ENCODE assay signal across 8 mouse cellular contexts in the genomic region with DNA sequence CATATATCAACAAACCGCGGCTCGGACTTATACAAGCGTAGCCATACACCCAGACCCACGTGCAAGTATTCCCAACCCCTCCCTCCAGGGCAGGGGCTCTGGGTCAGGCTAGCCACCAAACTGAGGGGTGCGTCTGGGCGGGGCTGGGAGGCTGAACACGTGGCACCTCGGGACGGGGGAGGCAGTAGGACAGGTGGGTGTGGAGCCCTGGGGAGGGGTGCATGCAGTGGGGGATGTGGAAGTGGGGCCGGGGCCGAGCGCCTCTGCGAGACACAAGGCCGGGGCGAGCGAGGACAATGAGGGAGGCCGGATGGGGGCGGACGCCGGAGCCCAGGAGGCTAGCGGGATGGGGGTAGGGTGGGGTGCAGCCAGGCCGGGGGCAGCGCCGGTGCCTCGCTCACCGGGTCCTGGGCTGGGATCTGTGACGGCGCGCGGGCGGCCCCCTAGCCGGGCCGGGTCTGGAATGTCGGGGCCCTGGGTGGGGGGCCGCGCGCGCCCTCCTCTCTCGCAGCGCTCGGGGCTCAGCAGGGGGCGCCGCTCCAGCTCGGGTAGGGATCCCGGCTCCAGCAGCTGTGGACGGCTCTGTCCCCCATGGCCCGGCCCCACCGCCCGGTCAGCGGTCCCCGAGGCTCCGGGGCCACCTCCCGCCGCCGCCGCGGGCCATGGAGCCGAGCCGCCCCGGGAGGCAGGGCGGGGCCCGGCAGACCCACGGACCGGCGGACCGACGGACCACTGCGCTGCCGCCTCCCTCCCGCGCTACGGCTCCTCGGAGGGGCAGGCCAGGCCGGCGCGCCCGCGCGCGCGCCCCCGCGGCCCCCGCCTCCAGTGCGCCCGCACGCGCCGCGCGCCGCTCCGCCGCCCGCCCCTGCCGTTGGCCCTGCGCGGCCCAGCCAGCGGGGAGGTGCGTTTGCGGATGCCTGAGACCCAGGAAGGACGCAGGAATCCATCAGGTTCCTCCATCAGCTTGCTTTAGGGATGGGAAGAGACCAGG. TPM values are rescaled to one million over a fixed set of nuclear protein-coding genes. Genes with fewer than 3 reads are reported as not detected.
DNase-seq lines count a peak whose midpoint lies in the region; ATAC-seq and TF ChIP-seq lines count a peak whose summit lies in the region.

TSS of gene B4galt2 (minus strand) at position 787 of the 991 bp plus-strand sequence.

- peaks cover 22% of the 10 kb centered on the region for H3K4me1 ChIP-seq in forebrain, embryonic 14.5 days (ENCODE audit: control insufficient read depth, insufficient read depth, low read length)
- peaks cover 15% of the 10 kb centered on the region for H3K4me1 ChIP-seq in stomach, embryonic 14.5 days (ENCODE audit: control insufficient read depth, insufficient read depth, low read length)

- H3K9me3 ChIP-seq in forebrain, embryonic 14.5 days (replicated peaks; ENCODE audit: control insufficient read depth, low read length), result no peaks in the 10 kb centered on the region
- no peaks in the 10 kb centered on the region for H3K9me3 ChIP-seq in stomach, embryonic 14.5 days (ENCODE audit: control insufficient read depth, low read depth, low read length)

- intact Hi-C loops in heart, postnatal 36 days (cut with DNase I), result no loop called here

- peak; percentile 77 for TF ChIP-seq POLR2A in brain, embryonic 14.5 days (IDR thresholded peaks at IDR 0.05; ENCODE audit: borderline replicate concordance, extremely low read depth, insufficient read depth, insufficient read length, poor library complexity, severe bottlenecking)

- TF ChIP-seq CTCF in brain, embryonic 14.5 days (IDR thresholded peaks at IDR 0.05; ENCODE audit: borderline replicate concordance, extremely low read depth, insufficient read depth, insufficient read length), result 0 out of 2 replicates have a peak, but pooled peaks have one; percentile 13

- peak within 1 kb of the TSS; percentile 63 for H3K27ac ChIP-seq in forebrain, embryonic 14.5 days (ENCODE audit: low read depth, low read length)
- peak within 1 kb of the TSS; percentile 69; the same call in 1 of the 2 replicates for H3K27ac ChIP-seq in stomach, embryonic 14.5 days (ENCODE audit: low read length)

- DNase-seq in heart, adult 11 months, result peak; percentile 97
- DNase-seq in heart, adult 8-10 months (ENCODE audit: low spot score), result no peak
- peak; percentile 75 for DNase-seq in brain, embryonic 14.5 days (ENCODE audit: low read depth)
- DNase-seq in forebrain, embryonic 14.5 days (ENCODE audit: low spot score), result peak; percentile 71
- peak; percentile 42 to 68 for DNase-seq in heart, postnatal 36 days
- DNase-seq in layer of hippocampus, postnatal 14 days (ENCODE audit: low spot score in 2 of 2), result peak; percentile 62 to 71
- peak; percentile 50 for DNase-seq in lung, postnatal 14 days

- no peaks in the 10 kb centered on the region for H3K27me3 ChIP-seq in forebrain, embryonic 14.5 days (replicated peaks; ENCODE audit: control insufficient read depth, insufficient read depth, low read length)
- no peaks in the 10 kb centered on the region for H3K27me3 ChIP-seq in stomach, embryonic 14.5 days (ENCODE audit: control insufficient read depth, insufficient read depth, low read length)

- H3K9ac ChIP-seq in forebrain, embryonic 14.5 days (ENCODE audit: low read length), result peak within 1 kb of the TSS; percentile 89
- peak within 1 kb of the TSS; percentile 79 for H3K9ac ChIP-seq in stomach, embryonic 14.5 days (replicated peaks; ENCODE audit: low read depth, low read length)

- H3K4me3 ChIP-seq in forebrain, embryonic 14.5 days (ENCODE audit: low read depth, low read length), result peak within 1 kb of the TSS; percentile 76
- peak within 1 kb of the TSS; percentile 79 for H3K4me3 ChIP-seq in stomach, embryonic 14.5 days (ENCODE audit: low read depth, low read length)

- peak within 1 kb of the TSS; percentile 68 for H3K4me2 ChIP-seq in forebrain, embryonic 14.5 days (ENCODE audit: low read length)
- peak within 1 kb of the TSS; percentile 76 for H3K4me2 ChIP-seq in stomach, embryonic 14.5 days (replicated peaks; ENCODE audit: low read depth, low read length)

- ATAC-seq in forebrain, embryonic 14.5 days, result peak; percentile 49
- ATAC-seq in stomach, embryonic 14.5 days (ENCODE audit: insufficient number of reproducible peaks, insufficient read depth, low FRiP score, low read depth), result peak; percentile 24

- 2% methylated on average over 53 of the region's 103 CpGs for WGBS in forebrain, embryonic 14.5 days
- under 1% methylated on average over 57 of the region's 103 CpGs for WGBS in stomach, embryonic 14.5 days

- H3K36me3 ChIP-seq in forebrain, embryonic 14.5 days (ENCODE audit: control insufficient read depth, insufficient read depth, low read length), result peaks cover 41% of the 10 kb centered on the region
- peaks cover 22% of the 10 kb centered on the region for H3K36me3 ChIP-seq in stomach, embryonic 14.5 days (ENCODE audit: control insufficient read depth, insufficient read depth, low read length)

RNA-seq across cellular contexts. Expression of gene B4galt2, which starts in this region (rescaled TPM):
- total RNA-seq in heart, adult 8-10 months (2022), result 1 to 10 TPM; 4.2 to 5.1 (median 4.4) TPM
- polyA plus RNA-seq in brain, embryonic 14.5 days (2012; rRNA removed), result 156 and 175 TPM in 2 replicates
- polyA plus RNA-seq in forebrain, embryonic 14.5 days (2014; fragmentation: Nextera tagmentation; extraction: Ambion mirVana), result 49.1 and 50.6 TPM in 2 replicates
- 1 to 10 TPM; 4.7 to 5.2 TPM for total RNA-seq in heart, postnatal 36 days (2021)
- 10 to 100 TPM; 94.4 to 99.7 TPM for total RNA-seq in layer of hippocampus, postnatal 14 days (2021)
- 30.3 and 32.1 TPM in 2 replicates for polyA plus RNA-seq in stomach, embryonic 14.5 days (2014; fragmentation: Nextera tagmentation; extraction: Ambion mirVana)

Comparison
In these comparisons a context has a peak if more than half of its experiments do, and no peak if none do; other contexts are left out.
1. RNA of gene B4galt2 (total RNA-seq): 94.4 to 99.7 TPM in layer of hippocampus, postnatal 14 days; 4.7 to 5.2 TPM in heart, postnatal 36 days and 4.2 to 5.1 TPM in heart, adult 8-10 months; every median in the first group is over 10 times any median in the second.